Mouse (Mus musculus): ENCODE measurements around the gene Pank2.
"Not testable (repeated sequence)": the region's sequence is repeated elsewhere in the genome, so short reads cannot be mapped to it uniquely, and the experiment has no call there.

The Pank2 gene

GRCm38 (mm10) chr2:131262213-131262672, at the start of gene Pank2:
TSS of gene Pank2 (plus strand) at chr2:131262495.
- DNase-seq = peak; percentile 99

GRCm38 (mm10) chr2:131213773-131214172, 48.5 kb upstream of the Pank2 start:
- DNase-seq = no peak

GRCm38 (mm10) chr2:131215941-131216858, 46.1 kb upstream of the Pank2 start:
- DNase-seq = no peak

GRCm38 (mm10) chr2:131220030-131220429, 42.3 kb upstream of the Pank2 start:
- no peak for DNase-seq

- no peak for DNase-seq
Measured at GRCm38 (mm10) chr2:131221853-131222515, 40.3 kb upstream of the Pank2 start.

- DNase-seq = no peak
Measured at GRCm38 (mm10) chr2:131222562-131222961, 39.7 kb upstream of the Pank2 start.

- no peak for DNase-seq
Measured at GRCm38 (mm10) chr2:131223569-131223968, 38.7 kb upstream of the Pank2 start.

- no peak for DNase-seq
Measured at GRCm38 (mm10) chr2:131225178-131225577, 37.1 kb upstream of the Pank2 start.

GRCm38 (mm10) chr2:131226669-131227068, 35.6 kb upstream of the Pank2 start:
- not testable (repeated sequence) for DNase-seq

GRCm38 (mm10) chr2:131227243-131227642, 35.1 kb upstream of the Pank2 start:
- DNase-seq = no peak

- DNase-seq = no peak
Measured at GRCm38 (mm10) chr2:131232558-131232957, 29.7 kb upstream of the Pank2 start.

- DNase-seq = peak; percentile 90
Measured at GRCm38 (mm10) chr2:131233307-131234126, 28.8 kb upstream of the Pank2 start, which contains the start of gene Mavs. TSS of gene Mavs (plus strand) at chr2:131234063.

- DNase-seq = no peak
Measured at GRCm38 (mm10) chr2:131234127-131234650, 28.1 kb upstream of the Pank2 start.

GRCm38 (mm10) chr2:131234970-131235635, 27.2 kb upstream of the Pank2 start:
- DNase-seq = no peak

- no peak for DNase-seq
Measured at GRCm38 (mm10) chr2:131242180-131242579, 20.1 kb upstream of the Pank2 start.

- no peak for DNase-seq
Measured at GRCm38 (mm10) chr2:131242929-131243328, 19.4 kb upstream of the Pank2 start.

- no peak for DNase-seq
Measured at GRCm38 (mm10) chr2:131253681-131254328, 8.5 kb upstream of the Pank2 start.

GRCm38 (mm10) chr2:131254329-131254713, 8.0 kb upstream of the Pank2 start:
- DNase-seq = no peak

- DNase-seq = no peak
Measured at GRCm38 (mm10) chr2:131255738-131256137, 6.6 kb upstream of the Pank2 start.

GRCm38 (mm10) chr2:131258693-131259092, 3.6 kb upstream of the Pank2 start:
- DNase-seq = no peak

- no peak for DNase-seq
Measured at GRCm38 (mm10) chr2:131260544-131261307, 1.6 kb upstream of the Pank2 start.
